Mouse (Mus musculus) E14TG2a.4 (cell line): Measurements from ENCODE around the gene Bcas3.

Experiments
- CTCF ChIP-seq: conservative IDR thresholded peaks from 2 replicates; pipeline ENCODE4 v1.5.1; 2014; ENCODE audit warnings: low read length
- POU5F1 ChIP-seq: IDR thresholded peaks from 2 replicates; pipeline ENCODE4 v1.6.1; 2014; ENCODE audit warnings: low read length, borderline replicate concordance

- TF ChIP-seq CTCF: no peak
- TF ChIP-seq POU5F1: no peak
Measured at GRCm38 (mm10) chr11:85625206-85625605, 272.2 kb downstream of the Bcas3 start.
